Mouse (Mus musculus) spleen, postnatal 10 days (tissue): ENCODE measurements around the gene Mgst3.

Experiments used
- DNase-seq, 2 experiments: peaks; one replicate each; pipeline ENCODE4 v3.0.0; 2021 to 2022; ENCODE audit warnings: low spot score in 2 of 2

The Mgst3 gene

GRCm38 (mm10) chr1:167387796-167388195 lies 5.8 kb downstream of the Mgst3 start:
- DNase-seq, result no peak

DNA sequence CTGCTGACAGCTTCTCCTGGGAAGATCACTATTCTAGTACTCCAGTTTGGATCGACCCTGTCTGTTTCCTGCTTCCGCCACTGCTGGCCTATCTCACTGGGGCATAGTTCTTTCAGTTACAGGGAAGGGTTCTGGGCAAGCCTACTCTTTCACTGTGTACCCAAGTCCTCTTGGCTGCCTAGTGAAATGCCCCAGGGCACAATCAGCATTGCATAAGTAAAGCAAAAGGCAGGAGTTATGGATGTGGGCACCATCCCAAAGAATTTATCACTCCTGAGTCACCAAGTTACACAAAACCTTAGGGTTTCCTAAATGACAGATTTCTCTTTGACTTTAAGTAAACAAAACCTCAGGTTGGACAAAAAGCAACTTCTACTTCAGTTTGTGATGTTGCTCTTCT lies 6.3 kb downstream of the Mgst3 start:
- no peak for DNase-seq

GRCm38 (mm10) chr1:167386466-167386865 lies 7.2 kb downstream of the Mgst3 start:
- no peak for DNase-seq

GRCm38 (mm10) chr1:167385636-167386035 lies 8.0 kb downstream of the Mgst3 start:
- DNase-seq, result no peak

DNA sequence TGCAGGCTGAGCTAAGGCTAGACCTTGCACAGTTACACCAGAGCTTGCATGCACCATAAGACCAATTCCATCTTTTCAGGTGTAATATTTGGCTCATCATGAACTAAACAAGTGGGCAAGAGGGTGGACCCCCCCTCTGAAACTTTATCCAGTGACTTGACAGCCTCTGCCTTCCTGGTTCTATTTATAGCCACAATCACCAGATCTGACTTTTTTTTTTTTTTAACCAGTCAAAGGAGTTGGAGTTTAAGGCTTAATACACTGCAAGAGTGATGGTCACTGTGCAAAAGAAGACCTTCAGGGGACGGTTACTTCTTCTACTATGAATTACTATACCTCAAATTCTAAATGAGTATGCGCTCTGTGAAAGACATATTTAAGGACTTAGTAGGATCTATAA lies 8.4 kb downstream of the Mgst3 start:
- DNase-seq, result no peak

GRCm38 (mm10) chr1:167384156-167384555 lies 9.5 kb downstream of the Mgst3 start:
- DNase-seq, result peak in 1 of 2 experiments; percentile 69

- DNase-seq, result no peak
Measured at GRCm38 (mm10) chr1:167383178-167383577, 10.5 kb downstream of the Mgst3 start.

GRCm38 (mm10) chr1:167382763-167383162 lies 10.9 kb downstream of the Mgst3 start:
- no peak for DNase-seq

DNA sequence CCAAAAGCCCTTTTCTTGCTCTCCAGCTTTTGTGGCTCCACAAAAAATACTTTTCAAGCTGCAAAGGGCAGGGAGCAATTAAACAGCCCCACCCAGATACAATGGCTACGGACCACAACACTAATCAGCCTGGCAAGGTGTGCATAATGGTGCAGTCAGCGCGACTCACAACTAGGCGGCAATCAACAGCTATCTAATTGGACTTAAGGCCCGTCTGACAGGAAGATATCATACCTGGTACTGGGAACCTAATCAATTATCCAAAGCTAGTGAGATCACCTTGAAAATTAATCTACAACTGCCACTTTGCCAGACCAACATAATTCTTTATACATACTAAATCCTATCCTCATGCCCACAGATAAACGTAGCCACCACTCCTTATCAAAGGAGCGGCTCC lies 11.3 kb downstream of the Mgst3 start:
- DNase-seq, result peak in 1 of 2 experiments; percentile 14

DNA sequence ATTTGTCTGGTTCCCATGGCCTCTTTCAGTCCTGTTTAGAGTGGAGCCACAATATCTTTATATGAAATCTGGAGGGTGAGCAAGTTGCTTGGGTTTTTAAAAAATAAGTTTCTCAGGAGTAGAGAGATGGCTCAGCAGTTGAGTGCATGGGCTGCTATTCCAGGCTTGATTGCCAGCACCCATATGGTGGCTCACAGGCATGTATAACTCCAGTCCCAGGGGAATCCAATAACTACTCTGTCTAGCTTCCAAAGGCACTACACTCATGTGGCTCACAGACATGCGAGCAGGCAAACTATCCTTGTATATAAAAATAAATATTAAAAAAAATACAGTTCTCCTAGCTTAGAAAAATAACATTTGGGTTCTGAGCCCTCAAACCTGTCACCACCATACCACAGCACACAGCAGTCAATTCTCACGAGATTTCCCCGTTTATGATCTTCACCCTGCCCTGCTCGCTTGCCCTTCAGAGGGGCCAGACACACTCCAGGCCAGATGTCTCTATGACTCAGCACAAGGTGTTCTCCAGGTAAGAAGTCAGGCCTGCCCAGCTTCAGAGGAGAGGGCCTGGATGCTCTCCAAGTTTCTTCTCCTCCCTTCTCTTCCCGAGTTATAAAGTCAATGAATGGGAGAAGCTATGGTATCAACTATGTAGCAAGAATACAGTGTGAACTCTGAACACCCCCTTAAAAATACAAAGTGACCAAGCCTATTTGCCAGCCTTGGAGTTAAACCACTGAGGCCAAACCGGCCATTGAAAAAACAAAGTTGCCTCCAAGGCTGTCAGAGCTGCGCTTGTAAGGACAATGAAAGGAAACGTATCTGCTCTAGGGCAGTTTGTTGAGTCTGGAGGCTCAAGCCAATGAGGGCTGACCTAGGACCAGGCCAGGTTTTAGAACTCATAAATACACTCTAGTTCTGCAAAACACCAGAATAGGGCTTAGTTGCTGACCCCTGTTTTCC lies 12.3 kb downstream of the Mgst3 start:
- DNase-seq, result no peak

DNA sequence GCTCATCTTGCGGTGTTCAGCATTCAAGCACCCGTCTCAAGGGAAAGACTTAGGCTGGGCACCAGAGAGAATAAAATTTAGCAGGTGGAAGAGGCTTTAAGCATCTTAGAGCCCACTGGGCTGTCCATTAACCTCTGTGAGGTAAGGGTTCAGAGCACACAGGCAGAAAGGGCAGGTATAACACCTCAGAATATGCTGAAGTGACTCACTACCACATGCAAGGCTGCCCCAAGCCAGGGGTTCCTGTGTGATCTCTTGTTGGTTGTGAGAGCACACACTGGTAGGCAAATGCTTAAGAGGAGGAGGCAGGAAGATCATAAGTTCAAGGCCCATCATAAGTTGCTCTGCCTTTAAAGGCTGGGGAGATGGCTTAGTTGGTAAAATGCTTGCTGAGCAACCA lies 13.4 kb downstream of the Mgst3 start:
- DNase-seq, result no peak

DNA sequence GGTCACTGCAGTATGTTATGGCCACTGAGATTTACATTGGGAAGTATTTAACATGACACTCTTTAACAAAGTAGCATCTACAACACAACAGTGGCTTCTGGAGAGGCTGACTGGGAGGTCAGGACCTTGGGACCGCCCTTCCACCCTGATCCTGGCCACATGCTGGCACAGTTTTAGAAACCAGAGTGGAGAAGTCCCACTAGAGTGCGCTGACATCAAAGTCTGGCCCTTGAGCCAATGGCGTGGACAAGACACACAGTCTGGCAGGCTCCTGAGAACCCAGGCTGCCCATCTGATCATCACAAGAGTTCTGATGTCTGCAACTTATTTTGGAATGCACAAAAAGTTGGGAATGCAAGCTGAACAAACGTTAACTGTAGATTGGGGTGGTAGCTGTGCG lies 13.9 kb downstream of the Mgst3 start:
- DNase-seq, result no peak

- no peak for DNase-seq
Measured at GRCm38 (mm10) chr1:167378019-167378418, 15.6 kb downstream of the Mgst3 start.

DNA sequence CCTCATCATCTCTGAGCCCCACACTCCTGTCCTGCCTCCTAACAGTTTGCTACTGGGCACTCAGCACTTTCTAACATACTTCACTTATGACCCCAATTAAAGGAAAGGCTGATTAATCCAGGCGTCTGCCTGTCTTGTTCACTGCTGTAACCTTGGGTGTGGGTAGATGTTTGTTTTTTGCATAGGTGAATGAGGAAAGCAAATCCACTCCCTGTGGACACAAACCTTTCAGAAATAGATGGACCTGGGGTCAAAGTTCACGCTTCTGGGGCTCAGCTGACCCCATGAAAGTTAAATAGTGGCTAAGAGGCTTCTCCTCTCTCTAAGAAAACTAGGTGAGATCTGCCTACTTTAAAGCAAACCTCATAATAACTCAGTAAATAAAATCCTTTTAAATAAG lies 18.7 kb downstream of the Mgst3 start:
- DNase-seq, result no peak

- DNase-seq, result peak; percentile 68 to 93
Measured at GRCm38 (mm10) chr1:167374003-167374784, 19.4 kb downstream of the Mgst3 start.

DNA sequence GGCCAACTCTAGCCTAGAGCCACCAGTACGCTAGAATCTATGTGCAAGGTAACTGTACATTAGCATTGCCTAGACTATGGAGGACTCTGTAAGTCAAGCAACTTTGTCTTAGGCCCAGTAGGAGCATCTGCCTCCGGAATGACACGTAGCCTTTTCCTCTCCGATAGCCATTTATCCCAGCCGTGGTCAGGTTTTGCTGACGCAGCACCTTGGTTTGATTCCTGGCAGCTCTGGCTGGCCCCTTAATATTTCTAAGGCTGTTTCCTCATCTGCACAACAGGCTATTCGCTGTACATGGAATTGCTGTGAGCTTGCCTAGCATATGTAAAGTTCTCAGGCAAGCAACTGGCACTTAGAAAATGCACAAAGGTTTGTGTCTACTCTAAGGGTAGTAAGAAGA lies 20.9 kb downstream of the Mgst3 start:
- DNase-seq, result no peak

- DNase-seq, result peak; percentile 91 to 97
Measured at GRCm38 (mm10) chr1:167369905-167370304, 23.7 kb downstream of the Mgst3 start.

DNA sequence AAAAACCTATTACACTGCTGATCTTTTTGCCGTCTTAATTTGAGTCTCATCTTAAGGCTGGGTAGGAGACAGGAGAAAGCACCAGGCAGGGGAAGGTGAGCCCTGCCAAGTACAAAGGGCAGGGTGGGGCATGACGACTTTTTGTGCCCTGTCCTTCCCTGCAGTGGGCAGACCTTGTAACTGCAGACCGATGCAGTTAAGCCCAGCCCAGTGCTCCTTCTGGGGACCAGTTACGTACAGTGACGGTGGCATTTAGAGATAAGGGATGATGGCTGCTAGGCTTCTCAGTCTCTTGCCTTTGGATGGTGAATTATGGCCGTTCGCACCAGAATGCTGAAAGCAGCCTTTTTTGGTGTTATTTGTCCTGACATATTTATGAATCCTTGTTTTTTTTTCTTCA lies 25.1 kb downstream of the Mgst3 start:
- DNase-seq, result peak in 1 of 2 experiments; percentile 61

DNA sequence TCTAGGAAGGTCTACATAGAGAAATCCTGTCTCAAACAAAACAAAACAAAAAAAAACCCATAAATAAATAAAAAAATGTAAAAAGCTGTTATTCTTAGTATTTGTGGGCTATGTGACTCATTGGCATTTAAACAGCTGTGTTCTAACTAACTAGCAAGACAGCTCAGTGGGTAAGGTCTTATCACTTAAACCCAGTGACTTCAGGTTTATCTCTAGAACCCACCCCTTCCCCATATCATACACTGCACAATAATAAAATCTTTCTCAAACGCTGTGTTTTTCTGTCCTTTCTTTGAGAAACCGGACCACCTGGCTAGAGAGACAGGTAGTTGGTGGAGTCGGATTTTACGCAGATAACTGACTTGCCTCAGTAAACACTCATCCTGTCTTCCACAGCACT lies 25.6 kb downstream of the Mgst3 start:
- no peak for DNase-seq

DNA sequence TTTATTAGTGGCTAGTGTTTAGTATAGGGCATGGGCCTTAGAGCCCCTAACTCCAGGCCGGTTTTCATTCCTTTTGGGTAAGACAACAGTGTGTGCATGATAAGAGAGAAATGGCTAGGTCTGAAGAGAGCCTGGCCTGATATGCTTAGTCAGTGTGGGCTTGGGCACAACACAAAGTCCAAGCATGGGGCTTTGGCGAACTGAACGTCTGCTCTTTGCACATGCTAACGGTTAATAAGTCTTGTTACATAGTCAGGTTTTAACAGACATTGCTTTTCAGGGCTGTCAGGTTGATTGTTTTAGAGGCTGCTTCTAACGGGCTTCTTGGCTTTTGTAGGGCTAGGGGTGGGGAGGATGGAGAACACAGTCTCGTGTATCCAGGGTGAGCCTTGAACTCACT lies 27.0 kb downstream of the Mgst3 start:
- no peak for DNase-seq

GRCm38 (mm10) chr1:167365808-167366207 lies 27.8 kb downstream of the Mgst3 start:
- DNase-seq, result no peak

DNA sequence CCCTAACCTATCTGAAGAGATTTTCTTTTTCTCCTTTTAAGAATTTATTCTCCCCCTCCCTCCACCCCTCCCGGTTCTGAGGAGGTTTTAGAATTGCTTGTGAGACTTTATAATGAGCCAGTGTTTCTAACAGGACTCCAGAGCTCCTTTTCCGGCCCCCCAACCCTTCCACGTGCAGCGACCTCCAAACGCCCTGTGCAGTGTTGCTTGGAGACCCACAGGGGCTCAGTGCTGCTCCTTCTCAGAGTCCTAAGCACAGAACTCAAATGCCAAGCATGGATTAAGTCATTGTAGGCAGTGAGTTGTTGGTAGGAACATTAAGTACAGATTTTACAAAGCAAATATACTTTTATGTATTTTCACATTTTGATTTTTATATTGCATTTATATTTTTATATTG lies 30.3 kb downstream of the Mgst3 start:
- no peak for DNase-seq

GRCm38 (mm10) chr1:167362819-167363218 lies 30.8 kb downstream of the Mgst3 start:
- DNase-seq, result no peak
